Mouse (Mus musculus) retina, postnatal 1 day (tissue): ENCODE measurements around the gene Nkain2.
"Not testable (repeated sequence)": the region's sequence is repeated elsewhere in the genome, so short reads cannot be mapped to it uniquely, and the experiment has no call there.

ENCODE experiments used
- DNase-seq: peaks from one replicate; pipeline ENCODE4 v3.0.0-alpha.2; 2012

The Nkain2 gene

DNA sequence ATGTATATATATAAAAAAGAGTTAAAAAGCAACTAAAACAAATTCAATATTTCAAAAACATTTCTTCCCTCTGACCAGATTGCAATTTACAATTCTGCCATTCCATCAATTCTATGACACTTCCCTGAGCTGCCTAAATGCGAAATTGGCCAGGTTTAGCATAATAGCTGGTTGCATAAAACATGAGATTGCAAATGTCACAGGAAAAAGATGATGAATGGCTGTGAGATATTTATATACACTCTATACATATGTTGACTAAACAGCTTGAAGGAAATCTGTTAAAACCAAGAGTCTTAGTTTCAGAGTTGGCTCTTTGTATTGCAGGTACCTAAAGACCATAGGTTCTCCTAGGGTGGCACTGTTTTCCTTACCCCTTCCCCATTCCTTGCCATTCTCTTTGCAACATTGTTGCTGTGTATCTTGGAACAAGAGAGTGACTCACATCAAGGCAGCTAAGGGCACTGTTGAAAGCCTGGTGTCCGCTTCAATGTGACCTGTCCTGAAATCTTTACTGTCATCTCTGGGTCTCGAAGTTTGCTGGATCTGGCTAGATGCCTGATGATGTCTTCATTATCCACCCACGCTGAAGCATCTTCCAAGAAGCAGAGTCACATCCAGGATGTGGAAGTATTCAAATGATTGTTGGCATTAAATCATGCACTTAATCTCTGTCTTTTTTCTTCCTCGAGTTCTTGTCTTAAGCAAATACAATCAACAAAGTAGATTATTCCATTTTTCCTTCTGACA lies 837.5 kb downstream of the Nkain2 start:
- no peak for DNase-seq

DNA sequence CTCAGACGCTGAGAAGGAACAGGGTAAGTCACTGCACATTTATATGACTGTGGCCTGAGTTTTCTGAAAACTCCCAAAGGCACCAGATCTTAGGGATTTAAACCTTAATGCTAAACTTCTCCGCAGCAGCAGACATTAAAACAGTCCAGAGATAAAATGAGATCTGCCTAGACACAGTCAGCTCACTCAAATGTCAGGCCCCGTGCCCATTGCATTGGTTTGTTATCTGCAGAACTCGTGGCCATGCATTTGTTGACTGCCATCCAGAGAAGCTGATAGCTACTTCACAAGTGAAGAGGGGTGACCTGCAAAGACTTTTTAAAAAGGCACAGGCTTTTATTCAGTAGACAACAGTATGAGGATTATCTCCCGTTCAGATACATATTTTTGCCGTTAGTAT lies 838.2 kb downstream of the Nkain2 start:
- no peak for DNase-seq

DNA sequence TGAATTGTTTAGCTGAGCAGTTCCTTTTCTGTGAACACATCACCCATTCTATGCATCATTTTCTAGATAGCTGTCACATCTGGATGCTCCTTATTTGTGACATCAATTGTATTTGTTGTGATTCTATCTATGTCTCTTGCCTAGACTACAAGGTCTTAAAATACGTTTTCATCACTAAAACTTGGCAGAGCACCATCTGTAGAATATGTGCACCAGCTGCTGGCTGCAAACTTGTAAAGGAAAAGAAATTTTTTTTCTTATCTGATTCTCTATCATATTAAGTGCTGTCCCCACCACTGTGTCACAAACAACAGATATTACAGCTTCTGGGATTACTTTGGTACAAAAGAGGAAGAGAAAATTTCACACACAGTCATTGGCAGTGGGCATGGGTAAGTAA lies 860.3 kb downstream of the Nkain2 start:
- DNase-seq: no peak

DNA sequence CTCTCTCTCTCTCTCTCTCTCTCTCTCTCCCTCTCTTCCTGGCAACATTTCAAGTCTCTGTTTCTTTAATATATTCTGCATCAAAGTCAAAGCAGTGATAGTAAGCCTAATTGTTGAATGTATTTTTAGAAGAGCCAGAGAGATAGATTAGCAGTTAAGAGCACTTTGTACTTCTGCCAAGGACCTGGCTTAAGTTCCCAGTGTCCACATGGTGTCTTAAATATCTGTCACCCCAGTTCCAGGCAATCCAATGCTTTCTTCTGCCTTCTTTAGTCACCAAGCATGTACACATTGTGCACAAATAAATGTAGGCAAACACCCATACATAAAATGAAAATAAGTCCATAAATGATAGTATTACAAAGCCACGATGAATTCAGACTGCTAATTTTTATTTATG lies 871.9 kb downstream of the Nkain2 start:
- DNase-seq: no peak

DNA sequence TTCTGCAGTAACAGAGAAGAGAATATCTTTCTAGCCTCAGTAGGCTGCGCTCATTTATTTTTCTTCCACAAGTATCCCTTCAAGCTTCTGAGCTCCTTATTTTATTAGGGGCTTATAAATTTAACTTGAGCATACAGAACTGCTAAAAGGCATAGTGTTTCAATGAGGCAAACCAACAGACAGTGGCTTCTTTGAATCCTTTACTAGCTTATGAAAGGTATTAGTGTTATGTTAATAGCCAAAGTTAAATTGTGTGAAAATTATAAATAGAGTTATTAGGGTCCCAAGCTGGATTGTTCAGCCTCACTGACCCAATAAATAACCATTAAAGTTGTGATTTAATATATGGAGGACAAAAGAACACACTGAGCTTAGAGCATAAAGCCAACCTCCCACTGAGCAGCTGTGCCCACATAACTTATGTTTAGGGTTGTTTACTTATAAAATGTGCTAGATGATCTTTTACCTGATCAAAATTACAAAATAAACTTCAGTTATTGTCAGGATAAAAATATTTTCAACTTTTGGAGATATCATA lies 889.0 kb downstream of the Nkain2 start:
- DNase-seq: no peak

DNA sequence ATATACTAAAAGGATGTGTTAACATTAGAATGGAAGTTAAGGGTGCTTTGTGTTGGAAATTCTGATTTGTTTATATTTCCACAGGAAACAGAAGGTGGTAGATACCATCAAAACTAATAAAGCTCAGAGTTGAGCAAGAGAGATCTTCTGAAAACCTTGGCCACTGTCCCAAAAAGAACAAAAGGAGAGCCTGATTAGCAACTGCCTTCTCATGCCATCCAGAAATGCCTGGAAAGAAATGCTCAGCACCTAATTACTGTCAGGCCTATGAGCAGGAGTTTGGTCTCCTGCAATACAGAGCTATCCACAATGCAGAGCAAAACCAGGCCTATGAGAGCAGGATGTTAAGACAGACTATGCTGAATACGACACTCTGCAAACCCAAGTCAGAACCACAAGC lies 897.1 kb downstream of the Nkain2 start:
- peak; percentile 72 for DNase-seq

DNA sequence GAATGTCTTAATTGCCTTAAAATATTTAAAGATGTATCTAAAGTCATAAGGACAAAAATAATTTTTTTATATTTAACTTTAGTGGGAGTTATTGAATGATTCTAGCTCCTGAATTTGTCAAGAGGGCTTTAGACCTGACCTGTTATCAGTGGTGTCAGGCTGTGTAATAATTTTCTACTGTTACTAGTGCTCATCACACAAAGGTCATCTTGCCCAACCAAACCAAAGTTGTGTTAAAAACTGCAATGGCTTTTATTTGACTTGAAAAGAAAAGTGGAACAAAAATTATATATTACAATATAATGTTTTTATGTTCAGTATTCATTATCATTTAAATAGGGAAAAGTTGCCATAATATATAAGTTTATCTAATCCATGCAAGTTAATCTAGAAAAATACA lies 911.9 kb downstream of the Nkain2 start:
- no peak for DNase-seq

DNA sequence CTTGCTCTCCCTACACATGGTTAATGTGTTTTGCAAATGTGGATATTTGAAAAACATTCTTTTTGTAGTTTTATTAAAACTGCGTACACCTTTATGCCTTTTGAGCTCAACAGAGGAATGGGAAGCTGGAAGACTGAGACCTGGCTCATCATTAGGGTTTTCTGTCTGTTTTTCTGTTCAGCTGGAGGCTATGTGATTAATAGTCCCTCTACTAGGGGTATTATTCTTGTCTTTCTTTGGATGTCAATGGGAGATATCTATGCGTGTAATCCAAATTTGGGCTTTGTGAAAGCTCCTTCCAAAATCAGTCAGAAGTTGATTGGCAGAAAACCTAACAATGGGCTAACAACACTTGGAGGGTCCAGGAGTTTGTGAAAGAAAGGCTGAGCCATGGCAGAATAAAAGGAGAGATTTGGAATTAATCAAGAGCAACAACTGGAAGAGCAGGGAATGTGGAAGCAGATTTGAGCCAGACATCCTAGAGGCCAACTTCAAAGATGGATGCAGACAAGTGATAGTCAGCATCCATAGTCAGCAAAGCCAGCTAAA lies 943.0 kb downstream of the Nkain2 start:
- no peak for DNase-seq

DNA sequence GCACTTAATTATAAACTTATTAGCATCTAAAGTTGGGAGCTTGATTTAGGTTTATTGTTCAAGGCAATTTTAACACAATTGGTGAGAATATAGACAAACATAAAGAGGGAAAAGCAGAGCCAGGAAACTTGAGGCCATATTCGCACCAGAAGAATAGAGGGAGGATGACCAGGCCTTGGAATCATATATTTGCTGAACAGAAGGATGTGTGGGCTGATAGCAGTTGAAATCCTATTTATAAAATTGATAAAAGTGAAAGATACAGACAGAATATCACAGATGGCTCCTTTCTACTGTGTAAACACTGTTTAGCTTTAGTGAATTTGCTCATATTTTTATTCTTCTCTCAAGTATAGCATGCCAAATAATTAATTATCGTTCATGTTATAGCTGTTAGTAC lies 958.3 kb downstream of the Nkain2 start:
- DNase-seq: no peak

DNA sequence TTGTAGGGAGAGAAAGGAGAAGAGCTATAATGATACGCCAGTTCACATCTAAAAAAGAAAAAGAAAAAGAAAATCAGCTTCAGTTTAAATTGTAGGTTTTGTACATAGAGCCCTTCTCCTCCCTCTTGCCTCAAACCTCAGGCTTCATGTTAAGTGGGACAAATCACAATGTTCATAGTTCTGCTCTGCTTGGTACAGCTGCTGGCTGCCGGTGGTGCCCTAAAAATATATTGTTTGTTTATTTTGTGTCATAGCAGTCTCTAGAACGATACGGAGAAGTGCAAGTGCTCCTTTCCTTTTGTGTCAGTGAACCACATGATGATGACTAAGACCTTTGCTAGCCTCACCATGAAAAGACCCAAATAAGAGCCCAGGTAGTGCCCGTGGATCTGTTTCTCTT lies 962.6 kb downstream of the Nkain2 start:
- no peak for DNase-seq

DNA sequence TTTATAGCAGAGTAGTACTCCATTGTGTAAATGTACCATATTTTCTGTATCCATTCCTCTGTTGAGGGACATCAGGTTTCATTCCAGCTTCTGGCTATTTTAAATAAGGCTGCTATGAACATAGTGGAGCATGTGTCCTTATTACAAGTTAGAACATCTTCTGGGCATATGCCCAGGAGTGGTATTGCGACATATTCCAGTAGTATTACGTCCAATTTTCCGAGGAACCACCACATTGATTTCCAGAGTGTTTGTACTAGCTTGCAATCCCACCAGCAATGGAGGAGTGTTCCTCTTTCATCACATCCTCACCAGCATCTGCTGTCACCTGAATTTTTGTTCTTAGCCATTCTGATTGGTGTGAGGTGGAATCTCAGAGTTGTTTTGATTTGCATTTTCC lies 969.4 kb downstream of the Nkain2 start:
- not testable (repeated sequence) for DNase-seq

DNA sequence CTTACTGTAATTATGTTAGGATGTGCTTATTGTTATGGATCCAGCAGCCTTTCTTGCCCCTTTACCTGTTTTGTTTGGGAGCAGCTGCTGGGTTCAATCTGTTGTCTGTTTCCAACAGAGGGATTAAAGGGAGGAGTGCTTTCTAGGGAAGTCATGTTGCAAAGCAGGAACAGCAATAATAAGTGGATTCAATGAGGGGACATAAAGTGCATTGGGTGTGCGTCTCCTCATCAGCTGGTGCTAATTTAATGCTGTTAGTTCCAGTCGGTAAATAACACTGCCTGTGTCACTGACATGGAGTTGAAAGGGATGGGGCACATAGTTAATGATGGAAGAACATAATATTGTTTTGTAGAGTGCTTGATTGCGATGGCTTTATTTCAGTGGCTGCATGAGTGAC lies 982.8 kb downstream of the Nkain2 start:
- DNase-seq: peak; percentile 10

DNA sequence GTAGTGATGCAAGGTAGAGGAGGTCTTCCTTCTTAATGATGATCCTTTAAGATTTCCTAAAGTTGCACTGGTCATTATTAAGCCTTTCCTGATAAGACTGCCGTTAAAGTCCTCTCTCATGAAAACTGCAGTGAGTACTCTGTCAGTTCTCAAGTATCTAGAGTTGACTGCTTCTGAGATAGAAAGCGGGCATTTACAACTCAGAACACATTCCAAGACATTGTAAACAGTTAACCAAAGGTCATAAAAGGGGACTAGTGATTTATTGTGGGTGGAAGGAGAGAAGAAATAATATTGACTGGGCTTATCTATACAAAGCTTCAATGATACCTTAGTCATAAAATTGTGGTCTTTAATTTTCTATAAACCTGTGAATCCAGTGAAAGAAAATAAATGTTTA lies 990.8 kb downstream of the Nkain2 start:
- DNase-seq: no peak

DNA sequence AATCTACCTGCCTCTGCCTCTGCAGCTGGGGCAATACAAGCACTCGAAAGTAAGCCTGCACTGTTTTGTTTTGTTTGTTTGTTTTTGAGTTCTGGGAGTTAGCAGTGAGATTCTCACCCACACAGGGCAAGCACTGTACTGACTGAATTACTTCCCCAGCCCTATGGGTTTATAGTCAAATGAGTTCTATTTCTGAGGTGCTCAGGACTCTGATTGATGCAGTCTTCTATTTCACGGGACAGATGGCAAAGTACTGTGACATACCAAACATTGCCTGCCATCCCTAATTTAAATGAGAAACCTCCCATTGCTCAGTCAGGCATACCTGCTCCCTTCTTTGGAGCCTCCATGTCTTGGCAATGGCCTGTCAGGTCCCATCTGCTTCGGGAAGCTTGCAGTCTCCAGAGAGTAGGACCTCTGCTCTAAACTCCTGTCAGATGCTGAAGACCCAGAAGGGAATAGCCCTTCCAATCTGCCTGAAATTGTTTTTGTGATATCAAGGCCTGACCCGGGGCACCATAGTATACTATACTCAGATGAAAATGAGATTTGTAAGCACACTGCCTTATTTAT lies 1016.9 kb downstream of the Nkain2 start:
- DNase-seq: peak; percentile 31

DNA sequence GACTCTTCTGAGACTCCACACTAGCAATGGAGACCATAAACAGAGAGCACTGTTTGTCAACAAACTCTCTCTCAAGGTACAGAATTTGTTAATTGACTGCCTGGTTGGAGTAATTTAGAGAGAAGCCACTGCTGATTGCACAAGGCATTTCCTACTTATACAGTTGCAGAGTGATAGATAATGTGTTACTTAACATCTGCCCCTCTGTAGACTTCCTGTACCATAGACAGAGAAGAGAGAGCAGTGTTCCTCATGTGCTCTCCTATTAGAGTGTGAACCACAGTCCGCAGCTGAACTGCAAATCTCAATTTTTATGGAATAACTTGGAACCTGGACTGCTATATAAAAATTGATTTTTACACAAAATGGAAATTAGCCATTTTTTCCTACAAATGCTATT lies 1022.0 kb downstream of the Nkain2 start:
- DNase-seq: no peak

DNA sequence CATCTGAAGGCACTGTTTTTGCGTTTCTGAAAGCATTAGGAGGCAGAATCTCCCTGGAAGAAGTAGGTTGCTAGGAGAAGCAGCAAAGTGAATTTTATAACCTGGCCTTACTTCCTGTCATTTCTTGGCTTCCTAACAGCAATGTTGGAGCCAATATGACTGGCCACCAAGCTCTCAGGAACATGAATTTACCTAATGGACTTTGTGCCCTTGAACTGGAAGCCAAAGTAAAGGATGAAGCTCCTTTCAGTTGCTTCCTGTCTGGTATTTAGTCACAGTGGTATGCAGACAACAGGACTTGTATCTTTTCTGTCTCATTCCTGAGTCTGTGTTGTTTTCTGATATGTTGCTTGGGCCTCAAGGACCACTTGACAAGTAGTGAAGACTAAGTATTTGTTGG lies 1063.2 kb downstream of the Nkain2 start:
- no peak for DNase-seq

DNA sequence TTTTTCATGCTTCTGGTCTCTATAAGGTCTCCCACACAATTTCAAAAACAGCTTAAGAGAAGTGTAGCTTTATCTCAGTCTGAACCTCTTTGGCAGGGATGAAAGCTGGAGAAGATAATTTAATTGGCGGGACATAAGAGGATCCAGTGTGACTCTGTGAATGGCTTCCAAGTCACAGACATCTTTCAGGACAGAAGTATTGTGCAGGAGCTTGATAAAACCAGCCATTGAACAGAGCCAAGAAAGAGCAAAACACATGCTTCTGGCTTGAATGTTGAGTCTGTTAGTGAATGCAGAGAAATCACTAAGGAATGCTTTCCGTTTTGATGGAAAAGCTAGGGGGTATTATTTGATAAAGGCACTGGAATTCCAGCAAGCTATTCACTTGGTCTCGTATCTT lies 1077.7 kb downstream of the Nkain2 start:
- DNase-seq: no peak

DNA sequence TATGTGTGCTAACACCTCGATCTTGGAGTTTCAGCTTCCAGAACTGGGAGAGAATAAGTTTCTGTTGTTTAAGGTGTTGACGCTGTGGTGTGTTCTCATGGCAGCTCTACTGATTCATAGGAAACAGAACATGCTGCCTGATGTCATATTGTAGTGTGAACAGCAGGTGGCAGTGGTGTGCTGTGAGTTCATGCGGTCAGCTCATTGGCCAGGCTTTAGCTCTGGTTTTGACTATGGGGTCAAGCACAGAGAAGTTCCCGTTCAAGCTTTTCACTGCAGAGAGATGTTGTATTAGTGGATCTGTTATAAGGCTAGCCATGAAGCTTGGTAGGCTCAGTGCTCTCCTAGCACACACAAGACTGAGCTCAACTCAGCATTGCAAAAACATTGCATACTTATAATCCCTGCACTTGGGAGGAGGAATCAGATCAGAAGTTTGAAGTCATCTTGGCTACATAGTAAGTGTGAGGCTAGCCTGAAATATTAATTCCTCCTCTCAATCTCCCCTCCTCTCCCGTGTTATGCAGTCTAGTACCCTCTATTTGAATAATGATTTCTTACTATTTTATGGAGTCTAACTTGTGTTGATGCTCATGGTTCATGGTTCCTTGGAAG lies 1147.7 kb downstream of the Nkain2 start:
- peak; percentile 82 for DNase-seq

DNA sequence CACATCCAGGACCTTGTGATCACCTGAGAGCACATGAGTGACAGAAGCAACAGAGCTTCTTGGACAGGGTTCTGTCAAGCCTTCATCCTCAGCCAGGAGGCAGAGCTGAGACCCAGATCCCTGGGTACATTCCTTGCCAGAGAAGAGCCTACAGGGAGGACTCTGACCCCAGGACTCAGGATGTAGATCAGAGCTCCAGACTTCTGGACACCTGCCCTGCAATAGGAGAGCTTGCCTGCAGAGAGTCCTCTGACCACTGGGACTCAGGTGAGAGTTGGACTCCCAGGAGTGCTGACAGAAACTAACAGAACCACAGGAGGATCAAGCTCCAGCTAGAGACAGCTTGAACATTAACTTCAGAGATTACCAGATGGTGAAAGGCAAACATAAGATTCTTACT lies 1162.2 kb downstream of the Nkain2 start:
- DNase-seq: no peak

DNA sequence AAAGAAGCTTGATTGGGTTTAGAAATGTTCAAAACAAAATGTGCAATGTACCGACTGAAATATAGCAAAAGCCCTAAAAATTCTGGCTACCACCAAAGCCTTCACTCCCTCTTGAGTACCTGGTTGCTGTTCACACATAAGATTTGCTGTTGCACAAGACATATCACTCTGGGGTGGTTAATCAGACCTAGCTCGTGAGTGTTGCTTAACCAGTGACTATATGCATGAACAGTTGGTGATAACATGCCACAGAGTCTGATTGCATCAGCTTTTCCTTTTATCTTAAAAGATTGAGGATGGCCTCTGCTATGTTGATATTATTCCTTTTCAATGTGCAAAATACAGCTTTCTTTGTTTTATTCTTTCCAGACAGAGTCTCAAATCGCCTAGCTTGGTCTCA lies 1243.0 kb downstream of the Nkain2 start:
- DNase-seq: no peak

DNA sequence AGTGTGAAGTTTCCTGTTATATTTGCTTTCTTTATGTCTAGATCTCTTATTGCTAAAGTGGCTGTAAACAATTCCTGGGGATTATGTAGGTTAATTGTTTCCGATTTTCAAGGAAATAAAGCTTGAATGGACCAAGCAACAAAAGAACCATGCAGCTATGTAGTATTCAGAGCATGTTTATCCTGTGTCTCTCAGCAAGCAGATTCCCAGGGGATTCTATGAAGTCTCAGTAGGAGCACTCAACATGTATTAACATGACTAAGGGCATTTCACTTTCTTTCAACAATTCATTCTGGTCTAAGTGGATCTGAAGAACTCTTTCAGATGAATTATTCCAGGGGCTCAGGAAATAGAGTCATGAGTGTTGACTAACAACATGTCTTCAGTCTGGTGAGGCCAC lies 1244.2 kb downstream of the Nkain2 start:
- no peak for DNase-seq
